Mouse (Mus musculus) forebrain, embryonic 15.5 days (tissue): ENCODE results near the gene Nme4. TPM values are rescaled to one million over a fixed set of nuclear protein-coding genes. Genes with fewer than 3 reads are reported as not detected.

ENCODE experiments used
- ATAC-seq: fragments of 200-750 bp; cut with Nextera tagmentation; replicated peaks from 2 replicates; pipeline ENCODE4 v1.8.0; 2017; ENCODE audit warnings: mild to moderate bottlenecking, moderate TSS enrichment, moderate library complexity
- H3K27ac ChIP-seq: fragments of 300-500 bp; sonication (generic); replicated peaks from 2 replicates; pipeline ENCODE4 v1.5.1; 2015; ENCODE audit warnings: mild to moderate bottlenecking, inconsistent platforms
- H3K27me3 ChIP-seq: fragments of 300-500 bp; sonication (generic); 2 replicates; pipeline ENCODE4 v1.6.1; 2015; ENCODE audit warnings: inconsistent platforms
- H3K36me3 ChIP-seq: fragments of 300-500 bp; sonication (generic); 2 replicates; pipeline ENCODE4 v1.6.1; 2015; ENCODE audit warnings: mild to moderate bottlenecking, inconsistent platforms
- H3K4me1 ChIP-seq: fragments of 300-500 bp; sonication (generic); 2 replicates; pipeline ENCODE4 v1.6.1; 2015; ENCODE audit warnings: inconsistent platforms
- H3K4me2 ChIP-seq: fragments of 300-500 bp; sonication (generic); replicated peaks from 2 replicates; pipeline ENCODE4 v1.6.1; 2015; ENCODE audit warnings: mild to moderate bottlenecking, inconsistent platforms
- H3K4me3 ChIP-seq: fragments of 300-500 bp; sonication (generic); 2 replicates; pipeline ENCODE4 v1.5.1; 2015; ENCODE audit warnings: mild to moderate bottlenecking, inconsistent platforms
- H3K9ac ChIP-seq: fragments of 300-500 bp; sonication (generic); replicated peaks from 2 replicates; pipeline ENCODE4 v1.6.1; 2015; ENCODE audit warnings: mild to moderate bottlenecking, inconsistent platforms
- H3K9me3 ChIP-seq: fragments of 300-500 bp; sonication (generic); 2 replicates; pipeline ENCODE4 v1.6.1; 2016; ENCODE audit warnings: inconsistent platforms
- WGBS: fragments of 180-500 bp; shearing (Covaris S2); methylation state at CpG from one replicate; pipeline ENCODE4 v1.1.7; 2015; ENCODE audit warnings: mixed read lengths; 5-methylcytosine and 5-hydroxymethylcytosine counted together
- polyA plus RNA-seq: library from polyadenylated mRNA; unstranded; fragments of >200 nt; fragmentation: Nextera tagmentation; extraction: Ambion mirVana; gene quantifications from 2 replicates; pipeline ENCODE4 v1.2.1, GENCODE M21; 2015

Gene Nme4
- polyA plus RNA-seq, 1 experiment from 2014 or later: 37.1 TPM

- ATAC-seq: no peak
- Histone ChIP-seq H3K36me3 (peaks cover 23% of the 10 kb centered on the region), H3K9me3 (no peaks in the 10 kb centered on the region), H3K27me3 (no peaks in the 10 kb centered on the region), H3K4me2 (no peak overlapping the region), H3K4me1 (no peaks in the 10 kb centered on the region), H3K27ac (no peak overlapping the region), H3K9ac (no peak overlapping the region), H3K4me3 (no peak overlapping the region)
- 86% methylated on average over 17 of the region's 17 CpGs for whole genome bisulfite sequencing
Measured at GRCm38 (mm10) chr17:26054133-26054845, 41.1 kb downstream of the Nme4 start.

- H3K27me3 ChIP-seq: no peaks in the 10 kb centered on the region
- H3K36me3 ChIP-seq: peaks cover 16% of the 10 kb centered on the region
- no peaks in the 10 kb centered on the region for H3K9me3 ChIP-seq
- H3K9ac ChIP-seq: no peak overlapping the region
- no peak overlapping the region for H3K4me3 ChIP-seq
- H3K4me1 ChIP-seq: no peaks in the 10 kb centered on the region
- 96% methylated on average over 4 of the region's 4 CpGs for WGBS
- no peak overlapping the region for H3K4me2 ChIP-seq
- no peak for ATAC-seq
- H3K27ac ChIP-seq: no peak overlapping the region
Measured at GRCm38 (mm10) chr17:26052706-26053105, 42.7 kb downstream of the Nme4 start.

GRCm38 (mm10) chr17:26052074-26052473 is 43.3 kb downstream of the Nme4 start:
- no peak overlapping the region for H3K9ac ChIP-seq
- H3K27me3 ChIP-seq: no peaks in the 10 kb centered on the region
- H3K4me2 ChIP-seq: no peak overlapping the region
- ATAC-seq: no peak
- peaks cover 13% of the 10 kb centered on the region for H3K36me3 ChIP-seq
- 0 out of 2 replicates have a peak, but pooled peaks cover 2% of the 10 kb centered on the region for H3K4me1 ChIP-seq
- H3K9me3 ChIP-seq: no peaks in the 10 kb centered on the region
- H3K27ac ChIP-seq: no peak overlapping the region
- H3K4me3 ChIP-seq: no peak overlapping the region
- WGBS: 92% methylated on average over 4 of the region's 4 CpGs

- Histone ChIP-seq H3K27me3 (no peaks in the 10 kb centered on the region), H3K9me3 (no peaks in the 10 kb centered on the region), H3K9ac (no peak overlapping the region), H3K27ac (no peak overlapping the region), H3K4me2 (no peak overlapping the region), H3K4me3 (no peak overlapping the region), H3K4me1 (peaks cover 24% of the 10 kb centered on the region), H3K36me3 (0 out of 2 replicates have a peak, but pooled peaks cover 2% of the 10 kb centered on the region)
- ATAC-seq: no peak
- WGBS: 89% methylated on average over 8 of the region's 8 CpGs
Measured at GRCm38 (mm10) chr17:26048118-26048517, 47.3 kb downstream of the Nme4 start.

- H3K4me2 ChIP-seq: no peak overlapping the region
- 60% methylated on average over 10 of the region's 10 CpGs for WGBS
Measured at GRCm38 (mm10) chr17:26046253-26046997, 49.0 kb downstream of the Nme4 start.

GRCm38 (mm10) chr17:26045285-26045684 is 50.1 kb downstream of the Nme4 start:
- H3K4me3 ChIP-seq: no peak overlapping the region
- 0 out of 2 replicates have a peak overlapping the region, but pooled peaks have one; percentile 3 for H3K27ac ChIP-seq
- H3K9ac ChIP-seq: no peak overlapping the region
- H3K4me2 ChIP-seq: no peak overlapping the region
- no peaks in the 10 kb centered on the region for H3K36me3 ChIP-seq
- ATAC-seq: no peak
- H3K4me1 ChIP-seq: peaks cover 42% of the 10 kb centered on the region
- no peaks in the 10 kb centered on the region for H3K27me3 ChIP-seq
- no peaks in the 10 kb centered on the region for H3K9me3 ChIP-seq
- WGBS: 46% methylated on average over 4 of the region's 4 CpGs

More at GRCm38 (mm10) chr17:26046253-26046997, 49.0 kb downstream of the Nme4 start:
- no peak for ATAC-seq
- Histone ChIP-seq H3K9ac (peak overlapping the region; percentile 11; the same call in 1 of the 2 replicates), H3K27ac (0 out of 2 replicates have a peak overlapping the region, but pooled peaks have one; percentile 29), H3K27me3 (no peaks in the 10 kb centered on the region), H3K9me3 (no peaks in the 10 kb centered on the region), H3K36me3 (no peaks in the 10 kb centered on the region), H3K4me3 (no peak overlapping the region), H3K4me1 (peaks cover 39% of the 10 kb centered on the region)

- peak; percentile 69 for ATAC-seq
- Histone ChIP-seq H3K36me3 (no peaks in the 10 kb centered on the region), H3K4me3 (no peak overlapping the region), H3K9me3 (no peaks in the 10 kb centered on the region), H3K4me2 (peak overlapping the region; percentile 10), H3K4me1 (peaks cover 42% of the 10 kb centered on the region), H3K9ac (no peak overlapping the region), H3K27ac (peak overlapping the region; percentile 93), H3K27me3 (no peaks in the 10 kb centered on the region)
- 25% methylated on average over 5 of the region's 5 CpGs for WGBS
Measured at GRCm38 (mm10) chr17:26043249-26043636, 52.2 kb downstream of the Nme4 start.

- Histone ChIP-seq H3K27me3 (no peaks in the 10 kb centered on the region), H3K9ac (no peak overlapping the region), H3K4me3 (no peak overlapping the region), H3K4me2 (peak overlapping the region; percentile 10), H3K27ac (peak overlapping the region; percentile 93), H3K4me1 (peaks cover 42% of the 10 kb centered on the region), H3K9me3 (no peaks in the 10 kb centered on the region), H3K36me3 (no peaks in the 10 kb centered on the region)
- 24% methylated on average over 13 of the region's 13 CpGs for WGBS
- ATAC-seq: peak; percentile 80
Measured at GRCm38 (mm10) chr17:26042599-26043248, 52.7 kb downstream of the Nme4 start.

Other genes starting within 250 kb of the Nme4 start
- 18.8 and 24.8 TPM in 2 replicates for gene Wdr90, start 234.1 kb downstream of the Nme4 start, polyA plus RNA-seq
- 14.4 and 16.7 TPM in 2 replicates for gene Mcrip2, start 226.8 kb downstream of the Nme4 start, polyA plus RNA-seq
- 61.8 and 62.0 TPM in 2 replicates for gene Mettl26, start 220.5 kb downstream of the Nme4 start, polyA plus RNA-seq
- gene Wfikkn1, start 214.7 kb downstream of the Nme4 start, polyA plus RNA-seq: 0.55 and 0.60 TPM in 2 replicates
- gene Rab40c, start 175.9 kb downstream of the Nme4 start, polyA plus RNA-seq: 50.8 and 52.6 TPM in 2 replicates
- 51.7 and 53.4 TPM in 2 replicates for gene Pigq, start 150.7 kb downstream of the Nme4 start, polyA plus RNA-seq
- not detected in 2 replicates for gene Nhlrc4, start 150.6 kb downstream of the Nme4 start, polyA plus RNA-seq
- 0.09 TPM in 1 of 2 replicates, not detected in the other for gene A930017K11Rik, start 143.0 kb downstream of the Nme4 start, polyA plus RNA-seq
- 23.9 and 24.8 TPM in 2 replicates for gene Capn15, start 109.8 kb downstream of the Nme4 start, polyA plus RNA-seq
- gene Rab11fip3, start 26.0 kb downstream of the Nme4 start, polyA plus RNA-seq: 34.0 and 36.3 TPM in 2 replicates
- 27.7 and 29.1 TPM in 2 replicates for gene Decr2, start 5.3 kb downstream of the Nme4 start, polyA plus RNA-seq
- 2.1 and 2.3 TPM in 2 replicates for gene Tmem8, start 17.7 kb upstream of the Nme4 start, polyA plus RNA-seq
- gene Mrpl28, start 27.9 kb upstream of the Nme4 start, polyA plus RNA-seq: 206 and 217 TPM in 2 replicates
- gene Axin1, start 43.1 kb upstream of the Nme4 start, polyA plus RNA-seq: 11.2 and 17.4 TPM in 2 replicates
- gene Pdia2, start 103.5 kb upstream of the Nme4 start, polyA plus RNA-seq: 0.19 TPM in 1 of 2 replicates, not detected in the other
- 4.1 and 6.1 TPM in 2 replicates for gene Rgs11, start 107.3 kb upstream of the Nme4 start, polyA plus RNA-seq
- gene Arhgdig, start 112.2 kb upstream of the Nme4 start, polyA plus RNA-seq: 39.9 and 40.3 TPM in 2 replicates
- 23.3 and 27.8 TPM in 2 replicates for gene Fam234a, start 148.6 kb upstream of the Nme4 start, polyA plus RNA-seq
- 122 and 123 TPM in 2 replicates for gene Luc7l, start 157.3 kb upstream of the Nme4 start, polyA plus RNA-seq